In genomic region chr17:15993361-15994287, GRCm38 (mm10) we compare ENCODE assay signal across 8 mouse cellular contexts.
DNase-seq lines count a peak whose midpoint lies in the region; ATAC-seq and TF ChIP-seq lines count a peak whose summit lies in the region.

No protein-coding gene starts in this region.

- TF ChIP-seq EP300 in lung, postnatal 0 days (IDR thresholded peaks at IDR 0.05): peak; percentile 75

- no peak overlapping the region for H3K4me3 ChIP-seq in gastrocnemius, adult 2 months
- H3K4me3 ChIP-seq in heart, embryonic 16.5 days (ENCODE audit: low read length): no peak overlapping the region
- no peak overlapping the region for H3K4me3 ChIP-seq in lung, postnatal 0 days (ENCODE audit: low read depth, low read length)
- no peak overlapping the region for H3K4me3 ChIP-seq in stomach, embryonic 16.5 days (replicated peaks; ENCODE audit: low read length)

- 37% methylated on average over 7 of the region's 7 CpGs for WGBS in heart, embryonic 16.5 days
- 30% methylated on average over 7 of the region's 7 CpGs for WGBS in lung, postnatal 0 days
- WGBS in stomach, embryonic 16.5 days: 28% methylated on average over 7 of the region's 7 CpGs

- intact Hi-C loops in gastrocnemius, adult 2 months (cut with DNase I): no loop called here

- TF ChIP-seq CTCF in gastrocnemius, adult 2 months (IDR thresholded peaks at IDR 0.05): no peak
- TF ChIP-seq CTCF in lung, postnatal 0 days (IDR thresholded peaks at IDR 0.05): no peak

- peak overlapping the region; percentile 43; the same call in 1 of the 2 replicates for H3K27ac ChIP-seq in gastrocnemius, adult 2 months
- peak overlapping the region; percentile 27; the same call in 1 of the 2 replicates for H3K27ac ChIP-seq in heart, embryonic 16.5 days (ENCODE audit: low read length)
- no peak overlapping the region for H3K27ac ChIP-seq in lung, postnatal 0 days (ENCODE audit: low read length)
- peak overlapping the region; percentile 9; the same call in 1 of the 2 replicates for H3K27ac ChIP-seq in stomach, embryonic 16.5 days (ENCODE audit: low read length)

- H3K4me2 ChIP-seq in heart, embryonic 16.5 days (ENCODE audit: low read depth, low read length): no peak overlapping the region
- no peak overlapping the region for H3K4me2 ChIP-seq in lung, postnatal 0 days (replicated peaks; ENCODE audit: low read depth, low read length)
- no peak overlapping the region for H3K4me2 ChIP-seq in stomach, embryonic 16.5 days (ENCODE audit: low read depth, low read length)

- H3K27me3 ChIP-seq in heart, embryonic 16.5 days (ENCODE audit: control insufficient read depth, insufficient read depth, low read length): no peaks in the 10 kb centered on the region
- no peaks in the 10 kb centered on the region for H3K27me3 ChIP-seq in lung, postnatal 0 days (replicated peaks; ENCODE audit: insufficient read depth, low read length)
- no peaks in the 10 kb centered on the region for H3K27me3 ChIP-seq in stomach, embryonic 16.5 days (ENCODE audit: control insufficient read depth, insufficient read depth, low read length)

- DNase-seq in gastrocnemius, adult 2 months: peak; percentile 16
- DNase-seq in gastrocnemius, adult 18-20 months (ENCODE audit: low spot score): no peak
- DNase-seq in embryo, embryonic 9.5 days (ENCODE audit: extremely low spot score): peak; percentile 68
- peak; percentile 33 to 53 for DNase-seq in kidney, postnatal 4 days
- peak; percentile 59 for DNase-seq in lung, postnatal 0 days (ENCODE audit: low spot score)

- H3K36me3 ChIP-seq in heart, embryonic 16.5 days (ENCODE audit: control insufficient read depth, insufficient read depth): no peaks in the 10 kb centered on the region
- H3K36me3 ChIP-seq in lung, postnatal 0 days (ENCODE audit: insufficient read depth, low read length): no peaks in the 10 kb centered on the region
- no peaks in the 10 kb centered on the region for H3K36me3 ChIP-seq in stomach, embryonic 16.5 days (ENCODE audit: control insufficient read depth, insufficient read depth, low read length)

- peaks cover 11% of the 10 kb centered on the region for H3K4me1 ChIP-seq in heart, embryonic 16.5 days (ENCODE audit: control insufficient read depth, insufficient read depth, low read length)
- H3K4me1 ChIP-seq in lung, postnatal 0 days (ENCODE audit: insufficient read depth, low read depth, low read length): no peaks in the 10 kb centered on the region
- peaks cover 12% of the 10 kb centered on the region; the same call in 1 of the 2 replicates for H3K4me1 ChIP-seq in stomach, embryonic 16.5 days (ENCODE audit: control insufficient read depth, insufficient read depth, low read length)

- peak; percentile 58; the same call in 1 of the 2 replicates for ATAC-seq in heart, embryonic 16.5 days (replicated peaks; ENCODE audit: extremely low read depth, insufficient read depth, low FRiP score)
- peak; percentile 80 for ATAC-seq in lung, postnatal 0 days
- ATAC-seq in stomach, embryonic 16.5 days (ENCODE audit: insufficient read depth, low FRiP score): peak; percentile 67; the same call in 1 of the 2 replicates
- no peak for ATAC-seq in megakaryocyte-erythroid progenitor cell, adult 5-6 weeks (replicated peaks; ENCODE audit: low FRiP score, low TSS enrichment, poor library complexity, severe bottlenecking)

- no peak overlapping the region for H3K9ac ChIP-seq in heart, embryonic 16.5 days (ENCODE audit: low read length)
- no peak overlapping the region for H3K9ac ChIP-seq in lung, postnatal 0 days (replicated peaks; ENCODE audit: low read depth)
- no peak overlapping the region for H3K9ac ChIP-seq in stomach, embryonic 16.5 days (ENCODE audit: low read length)

- H3K9me3 ChIP-seq in heart, embryonic 16.5 days (replicated peaks; ENCODE audit: control insufficient read depth, low read length): peaks cover 4% of the 10 kb centered on the region
- H3K9me3 ChIP-seq in lung, postnatal 0 days (ENCODE audit: low read length): no peaks in the 10 kb centered on the region
- peaks cover 3% of the 10 kb centered on the region; the same call in 1 of the 2 replicates for H3K9me3 ChIP-seq in stomach, embryonic 16.5 days (replicated peaks; ENCODE audit: control insufficient read depth, low read length)
